Mouse (Mus musculus) heart, embryonic 12.5 days (tissue): ENCODE results near the gene Pou2f2. TPM values are rescaled to one million over a fixed set of nuclear protein-coding genes. Genes with fewer than 3 reads are reported as not detected.

Source experiments
- ATAC-seq: fragments of 200-750 bp; cut with Nextera tagmentation; 2 replicates; pipeline ENCODE4 v1.8.0; 2017; ENCODE audit warnings: moderate TSS enrichment, moderate library complexity; ENCODE audit not compliant: insufficient number of reproducible peaks, low FRiP score
- H3K27ac ChIP-seq: fragments of 300-500 bp; sonication (generic); 2 replicates; pipeline ENCODE4 v1.5.1; 2016; ENCODE audit warnings: mild to moderate bottlenecking, moderate library complexity; ENCODE audit not compliant: poor library complexity, severe bottlenecking
- H3K27me3 ChIP-seq: fragments of 300-500 bp; sonication (generic); replicated peaks from 2 replicates; pipeline ENCODE4 v1.6.1; 2016; ENCODE audit warnings: mild to moderate bottlenecking, moderate library complexity
- H3K36me3 ChIP-seq: fragments of 300-500 bp; sonication (generic); 2 replicates; pipeline ENCODE4 v1.6.1; 2016; ENCODE audit warnings: mild to moderate bottlenecking, moderate library complexity
- H3K4me1 ChIP-seq: fragments of 300-500 bp; sonication (generic); replicated peaks from 2 replicates; pipeline ENCODE4 v1.6.1; 2016; ENCODE audit warnings: mild to moderate bottlenecking
- H3K4me2 ChIP-seq: fragments of 300-500 bp; sonication (generic); 2 replicates; pipeline ENCODE4 v1.6.1; 2016; ENCODE audit warnings: mild to moderate bottlenecking, moderate library complexity
- H3K4me3 ChIP-seq: fragments of 300-500 bp; sonication (generic); 2 replicates; pipeline ENCODE4 v1.5.1; 2016; ENCODE audit warnings: mild to moderate bottlenecking
- H3K9ac ChIP-seq: fragments of 300-500 bp; sonication (generic); 2 replicates; pipeline ENCODE4 v1.6.1; 2016; ENCODE audit warnings: mild to moderate bottlenecking, moderate library complexity
- H3K9me3 ChIP-seq: fragments of 300-500 bp; sonication (generic); replicated peaks from 2 replicates; pipeline ENCODE4 v1.6.1; 2016; ENCODE audit warnings: mild to moderate bottlenecking, moderate library complexity
- WGBS: fragments of 180-500 bp; shearing (Covaris S2); methylation state at CpG from one replicate; pipeline ENCODE4 v1.1.7; 2016; 5-methylcytosine and 5-hydroxymethylcytosine counted together
- polyA plus RNA-seq: library from polyadenylated mRNA; unstranded; fragments of >200 nt; fragmentation: Nextera tagmentation; extraction: Ambion mirVana; gene quantifications from 2 replicates; pipeline ENCODE4 v1.2.1, GENCODE M21; 2016

Gene Pou2f2
- polyA plus RNA-seq, 1 experiment from 2014 or later, result 0.54 TPM

GRCm38 (mm10) chr7:25112956-25113603 lies 66.4 kb downstream of the Pou2f2 start:
- WGBS, result 72% methylated on average over 16 of the region's 16 CpGs
- peaks cover 13% of the 10 kb centered on the region; the same call in 1 of the 2 replicates for H3K4me1 ChIP-seq

GRCm38 (mm10) chr7:25112178-25112955 lies 67.2 kb downstream of the Pou2f2 start:
- H3K4me1 ChIP-seq, result peaks cover 20% of the 10 kb centered on the region
- H3K36me3 ChIP-seq, result no peaks in the 10 kb centered on the region
- no peaks in the 10 kb centered on the region for H3K9me3 ChIP-seq
- peaks cover 24% of the 10 kb centered on the region for H3K27me3 ChIP-seq
- 83% methylated on average over 17 of the region's 17 CpGs for WGBS
- no peak overlapping the region for H3K4me2 ChIP-seq
- no peak overlapping the region for H3K27ac ChIP-seq
- H3K4me3 ChIP-seq, result no peak overlapping the region
- no peak overlapping the region for H3K9ac ChIP-seq
- no peak for ATAC-seq

More at GRCm38 (mm10) chr7:25112956-25113603, 66.4 kb downstream of the Pou2f2 start:
- Histone ChIP-seq H3K9me3 (no peaks in the 10 kb centered on the region), H3K4me3 (no peak overlapping the region), H3K27ac (no peak overlapping the region), H3K9ac (no peak overlapping the region), H3K36me3 (no peaks in the 10 kb centered on the region), H3K27me3 (peaks cover 24% of the 10 kb centered on the region), H3K4me2 (no peak overlapping the region)
- ATAC-seq, result no peak

- no peak overlapping the region for H3K27ac ChIP-seq
- no peaks in the 10 kb centered on the region for H3K9me3 ChIP-seq
- no peak overlapping the region for H3K4me3 ChIP-seq
- peaks cover 8% of the 10 kb centered on the region for H3K27me3 ChIP-seq
- peaks cover 26% of the 10 kb centered on the region for H3K4me1 ChIP-seq
- WGBS, result 52% methylated on average over 9 of the region's 9 CpGs
- no peaks in the 10 kb centered on the region for H3K36me3 ChIP-seq
- no peak overlapping the region for H3K9ac ChIP-seq
- H3K4me2 ChIP-seq, result no peak overlapping the region
- no peak for ATAC-seq
These were observed 69.2 kb downstream of the Pou2f2 start for GRCm38 (mm10) chr7:25110336-25110735.

DNA sequence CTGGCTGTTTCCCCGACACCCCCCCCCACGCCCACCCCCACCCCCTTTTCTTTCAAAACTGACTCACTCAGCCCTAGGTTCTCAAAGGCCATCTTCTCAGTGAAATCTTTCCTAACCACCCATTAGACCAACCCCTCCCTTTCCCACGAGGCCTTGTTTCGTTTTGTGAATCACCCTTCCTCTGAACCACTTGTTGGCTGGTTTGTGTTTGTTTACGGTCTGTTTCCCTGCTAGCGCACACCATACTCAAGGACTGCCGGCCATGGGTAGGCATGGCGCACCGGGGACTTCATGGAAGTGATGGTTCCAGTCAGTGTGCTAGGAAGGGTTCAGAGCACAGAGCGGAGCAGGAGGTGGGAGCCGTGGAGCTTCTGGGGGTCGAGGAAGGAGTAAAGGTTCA lies 70.2 kb downstream of the Pou2f2 start:
- H3K36me3 ChIP-seq, result no peaks in the 10 kb centered on the region
- H3K9ac ChIP-seq, result no peak overlapping the region
- 81% methylated on average over 12 of the region's 12 CpGs for WGBS
- no peak overlapping the region for H3K4me3 ChIP-seq
- 0 out of 2 replicates have a peak, but pooled peaks cover 2% of the 10 kb centered on the region for H3K27me3 ChIP-seq
- ATAC-seq, result no peak
- no peaks in the 10 kb centered on the region for H3K9me3 ChIP-seq
- peaks cover 25% of the 10 kb centered on the region for H3K4me1 ChIP-seq
- no peak overlapping the region for H3K27ac ChIP-seq
- no peak overlapping the region for H3K4me2 ChIP-seq

DNA sequence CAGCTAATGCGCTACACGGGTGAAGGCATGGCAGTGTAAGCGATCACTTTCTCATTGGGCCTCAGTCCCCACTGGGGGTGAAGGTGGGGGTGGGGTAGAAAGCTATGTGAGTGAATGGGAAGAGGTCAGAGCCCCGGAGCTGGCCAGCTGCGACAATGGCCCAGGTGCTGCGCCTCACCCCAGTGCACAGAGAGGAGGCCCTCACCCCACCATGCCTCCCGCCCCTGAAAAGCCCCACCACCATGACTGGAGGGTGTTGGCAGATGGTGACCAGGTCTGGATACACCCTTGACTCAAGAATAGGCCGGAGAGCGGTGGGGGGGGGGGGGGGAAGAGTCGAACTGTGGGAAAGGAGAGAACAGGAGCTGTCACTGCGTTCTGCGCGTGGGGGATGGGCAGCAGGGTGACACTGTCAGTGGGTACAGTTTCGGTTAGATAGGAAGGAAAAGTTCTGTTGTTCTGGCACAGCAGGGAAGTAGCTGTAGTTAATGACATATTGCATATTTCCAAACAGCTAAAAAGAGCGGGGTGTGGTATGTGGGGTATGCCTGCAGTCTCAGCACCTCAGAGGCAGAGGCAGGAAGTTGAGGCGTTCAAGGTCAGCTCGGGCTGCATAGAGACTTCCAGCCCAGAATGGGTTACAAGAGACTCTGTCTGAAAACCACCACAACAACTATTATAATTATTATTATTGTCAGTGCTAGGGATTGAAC lies 72.6 kb downstream of the Pou2f2 start:
- ATAC-seq, result peak; percentile 44
- Histone ChIP-seq H3K27ac (peak overlapping the region; percentile 29), H3K9ac (no peak overlapping the region), H3K36me3 (no peaks in the 10 kb centered on the region), H3K4me2 (peak overlapping the region; percentile 32), H3K4me1 (peaks cover 25% of the 10 kb centered on the region), H3K4me3 (no peak overlapping the region), H3K9me3 (no peaks in the 10 kb centered on the region), H3K27me3 (no peaks in the 10 kb centered on the region)
- WGBS, result 24% methylated on average over 17 of the region's 17 CpGs

DNA sequence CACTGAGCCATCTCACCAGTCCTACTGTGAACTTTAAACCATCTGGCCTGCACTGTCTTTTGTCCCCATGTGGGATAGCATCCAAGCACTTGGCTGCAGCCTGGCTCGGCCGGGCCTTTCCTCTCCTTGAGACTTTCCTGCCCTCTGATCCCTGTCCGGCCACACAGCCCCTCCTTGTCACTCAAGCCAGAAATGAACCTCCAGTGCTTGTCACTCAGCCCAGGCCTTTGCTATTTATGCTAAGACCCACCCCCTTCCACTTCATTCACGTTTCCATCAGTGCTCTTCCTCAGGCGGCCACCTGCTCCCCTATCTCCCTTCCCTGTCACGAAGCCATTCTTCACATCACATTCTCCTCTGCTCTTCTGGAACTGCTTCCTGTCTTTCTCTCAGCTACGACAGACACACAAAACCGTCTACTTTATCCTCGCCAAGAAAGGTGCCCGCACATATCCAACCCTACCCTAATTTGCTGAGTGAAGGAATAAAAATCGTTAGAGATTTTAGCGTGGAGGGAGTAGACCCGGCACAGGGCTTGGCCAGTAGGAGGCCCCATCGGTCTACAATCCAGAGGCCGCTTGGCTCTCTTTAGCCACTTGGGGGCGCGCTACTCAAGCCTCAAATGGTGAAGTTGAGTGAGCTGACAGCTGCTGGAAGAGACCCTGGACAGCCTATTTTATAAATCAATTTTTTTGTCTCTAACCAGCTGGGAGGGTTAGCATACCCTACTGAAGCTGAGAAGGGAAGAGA lies 73.9 kb downstream of the Pou2f2 start:
- WGBS, result 13% methylated on average over 17 of the region's 17 CpGs
- no peak overlapping the region for H3K9ac ChIP-seq
- H3K36me3 ChIP-seq, result no peaks in the 10 kb centered on the region
- H3K4me2 ChIP-seq, result 0 out of 2 replicates have a peak overlapping the region, but pooled peaks have one; percentile 23
- H3K9me3 ChIP-seq, result no peaks in the 10 kb centered on the region
- no peak for ATAC-seq
- no peak overlapping the region for H3K27ac ChIP-seq
- peaks cover 24% of the 10 kb centered on the region for H3K4me1 ChIP-seq
- no peak overlapping the region for H3K4me3 ChIP-seq
- H3K27me3 ChIP-seq, result no peaks in the 10 kb centered on the region

GRCm38 (mm10) chr7:25099581-25099980 lies 79.9 kb downstream of the Pou2f2 start:
- H3K27me3 ChIP-seq, result peaks cover 38% of the 10 kb centered on the region
- no peak overlapping the region for H3K4me2 ChIP-seq
- no peaks in the 10 kb centered on the region for H3K9me3 ChIP-seq
- H3K36me3 ChIP-seq, result no peaks in the 10 kb centered on the region
- 44% methylated on average over 4 of the region's 4 CpGs for WGBS
- H3K27ac ChIP-seq, result no peak overlapping the region
- no peak overlapping the region for H3K4me3 ChIP-seq
- no peaks in the 10 kb centered on the region for H3K4me1 ChIP-seq
- no peak overlapping the region for H3K9ac ChIP-seq
- no peak; the same call in 1 of the 2 replicates for ATAC-seq

GRCm38 (mm10) chr7:25098169-25098568 lies 81.4 kb downstream of the Pou2f2 start:
- 65% methylated on average over 3 of the region's 3 CpGs for WGBS
- Histone ChIP-seq H3K36me3 (no peaks in the 10 kb centered on the region), H3K4me3 (no peak overlapping the region), H3K4me2 (no peak overlapping the region), H3K9ac (no peak overlapping the region), H3K9me3 (no peaks in the 10 kb centered on the region), H3K4me1 (peaks cover 3% of the 10 kb centered on the region), H3K27me3 (peaks cover 45% of the 10 kb centered on the region), H3K27ac (no peak overlapping the region)
- no peak for ATAC-seq

DNA sequence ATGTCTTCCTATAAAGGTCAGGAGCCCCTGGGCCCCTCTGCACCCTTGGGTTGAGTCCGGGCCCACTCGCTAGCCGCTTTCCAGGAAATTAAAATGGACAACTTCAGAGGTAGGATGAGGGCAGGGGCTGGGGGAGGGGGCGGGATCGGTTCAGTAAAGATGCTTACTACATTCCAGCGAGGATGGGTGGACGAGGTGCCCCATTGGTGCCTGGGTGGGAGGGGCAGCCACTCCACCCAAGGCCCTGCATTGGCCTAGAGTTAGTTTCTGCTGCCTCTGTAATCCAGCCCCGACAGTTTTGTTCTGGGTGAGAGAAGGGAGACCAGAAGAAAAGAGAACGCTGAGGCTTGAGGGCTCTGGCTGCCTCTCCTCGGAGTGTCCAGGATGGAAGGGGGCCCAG lies 89.7 kb downstream of the Pou2f2 start:
- ATAC-seq, result no peak
- Histone ChIP-seq H3K27me3 (peaks cover 21% of the 10 kb centered on the region), H3K4me1 (peaks cover 24% of the 10 kb centered on the region), H3K36me3 (peaks cover 7% of the 10 kb centered on the region), H3K4me3 (no peak overlapping the region), H3K9me3 (no peaks in the 10 kb centered on the region), H3K4me2 (no peak overlapping the region), H3K27ac (no peak overlapping the region), H3K9ac (no peak overlapping the region)
- 38% methylated on average over 10 of the region's 10 CpGs for WGBS

GRCm38 (mm10) chr7:25088968-25089367 lies 90.6 kb downstream of the Pou2f2 start:
- H3K27ac ChIP-seq, result no peak overlapping the region
- no peaks in the 10 kb centered on the region for H3K9me3 ChIP-seq
- no peak for ATAC-seq
- H3K4me3 ChIP-seq, result no peak overlapping the region
- H3K27me3 ChIP-seq, result peaks cover 17% of the 10 kb centered on the region
- peak overlapping the region; percentile 31; the same call in 1 of the 2 replicates for H3K9ac ChIP-seq
- peaks cover 16% of the 10 kb centered on the region for H3K36me3 ChIP-seq
- no peak overlapping the region for H3K4me2 ChIP-seq
- peaks cover 28% of the 10 kb centered on the region for H3K4me1 ChIP-seq
- 33% methylated on average over 11 of the region's 11 CpGs for WGBS
